Mouse (Mus musculus) induced T-regulatory cell, adult 2 months (primary cell): ENCODE data around the gene Trappc13.

Experiments used
- DNase-seq: peaks from one replicate; pipeline ENCODE4 v3.0.0-alpha.2; 2012; ENCODE audit warnings: low read depth

Gene Trappc13

GRCm38 (mm10) chr13:104113782-104114181, 64.5 kb downstream of the Trappc13 start:
- DNase-seq = peak; percentile 55

GRCm38 (mm10) chr13:104112266-104112900, 65.9 kb downstream of the Trappc13 start:
- DNase-seq = peak; percentile 68

- DNase-seq = no peak
Observed at GRCm38 (mm10) chr13:104110526-104110925, 67.7 kb downstream of the Trappc13 start.

- DNase-seq = no peak
Observed at GRCm38 (mm10) chr13:104109816-104110521, 68.3 kb downstream of the Trappc13 start.

- DNase-seq = peak; percentile 88
Observed at GRCm38 (mm10) chr13:104109288-104109815, 68.9 kb downstream of the Trappc13 start, which contains the start of the genes Nln and Sgtb. Nln (minus strand) TSS chr13:104109614. Sgtb (plus strand) TSS chr13:104109741.

GRCm38 (mm10) chr13:104108651-104109287, 69.5 kb downstream of the Trappc13 start:
- DNase-seq = no peak

- DNase-seq = no peak
Observed at GRCm38 (mm10) chr13:104101606-104102235, 76.5 kb downstream of the Trappc13 start.

GRCm38 (mm10) chr13:104100416-104100815, 77.9 kb downstream of the Trappc13 start:
- no peak for DNase-seq

GRCm38 (mm10) chr13:104097190-104097589, 81.1 kb downstream of the Trappc13 start:
- DNase-seq = no peak

- no peak for DNase-seq
Observed at GRCm38 (mm10) chr13:104095955-104096354, 82.3 kb downstream of the Trappc13 start.

GRCm38 (mm10) chr13:104094531-104095385, 83.5 kb downstream of the Trappc13 start:
- no peak for DNase-seq
